Mouse (Mus musculus) limb, embryonic 12.5 days (tissue): ENCODE data around the gene Cadm1. TPM values are rescaled to one million over a fixed set of nuclear protein-coding genes. Genes with fewer than 3 reads are reported as not detected.

Experiments used
- ATAC-seq: fragments of 200-750 bp; cut with Nextera tagmentation; 2 replicates; pipeline ENCODE4 v1.8.0; 2017; ENCODE audit warnings: low read depth, moderate TSS enrichment; ENCODE audit not compliant: insufficient number of reproducible peaks, insufficient read depth, low FRiP score, low TSS enrichment
- H3K27ac ChIP-seq: fragments of 300-500 bp; sonication (generic); 2 replicates; pipeline ENCODE4 v1.5.1; 2016; ENCODE audit warnings: mild to moderate bottlenecking, moderate library complexity
- H3K27me3 ChIP-seq: fragments of 300-500 bp; sonication (generic); 2 replicates; pipeline ENCODE4 v1.6.1; 2016; ENCODE audit warnings: mild to moderate bottlenecking, moderate library complexity
- H3K36me3 ChIP-seq: fragments of 300-500 bp; sonication (generic); 2 replicates; pipeline ENCODE4 v1.6.1; 2016; ENCODE audit warnings: mild to moderate bottlenecking, moderate library complexity
- H3K4me1 ChIP-seq: fragments of 300-500 bp; sonication (generic); replicated peaks from 2 replicates; pipeline ENCODE4 v1.6.1; 2016
- H3K4me2 ChIP-seq: fragments of 300-500 bp; sonication (generic); 2 replicates; pipeline ENCODE4 v1.6.1; 2016; ENCODE audit warnings: mild to moderate bottlenecking, moderate library complexity
- H3K4me3 ChIP-seq: fragments of 300-500 bp; sonication (generic); replicated peaks from 2 replicates; pipeline ENCODE4 v1.5.1; 2016; ENCODE audit warnings: mild to moderate bottlenecking
- H3K9ac ChIP-seq: fragments of 300-500 bp; sonication (generic); replicated peaks from 2 replicates; pipeline ENCODE4 v1.6.1; 2016; ENCODE audit warnings: mild to moderate bottlenecking, moderate library complexity
- H3K9me3 ChIP-seq: fragments of 300-500 bp; sonication (generic); 2 replicates; pipeline ENCODE4 v1.6.1; 2016; ENCODE audit warnings: mild to moderate bottlenecking, moderate library complexity
- WGBS: fragments of 180-500 bp; shearing (Covaris S2); methylation state at CpG from one replicate; pipeline ENCODE4 v1.1.7; 2016; 5-methylcytosine and 5-hydroxymethylcytosine counted together
- polyA plus RNA-seq: library from polyadenylated mRNA; unstranded; fragments of >200 nt; fragmentation: Nextera tagmentation; extraction: Ambion mirVana; gene quantifications from 2 replicates; pipeline ENCODE4 v1.2.1, GENCODE M21; 2016

The Cadm1 gene
- polyA plus RNA-seq, 1 experiment from 2014 or later = 46.6 TPM

GRCm38 (mm10) chr9:47802527-47802926 lies 272.6 kb downstream of the Cadm1 start:
- H3K4me3 ChIP-seq = no peak overlapping the region
- no peaks in the 10 kb centered on the region for H3K9me3 ChIP-seq
- no peak overlapping the region for H3K9ac ChIP-seq
- WGBS = 85% methylated on average over 4 of the region's 4 CpGs
- H3K27me3 ChIP-seq = no peaks in the 10 kb centered on the region
- H3K27ac ChIP-seq = no peak overlapping the region
- H3K4me2 ChIP-seq = no peak overlapping the region
- H3K36me3 ChIP-seq = peaks cover 16% of the 10 kb centered on the region; the same call in 1 of the 2 replicates
- no peak for ATAC-seq
- H3K4me1 ChIP-seq = peaks cover 10% of the 10 kb centered on the region

- WGBS = 63% methylated on average over 13 of the region's 13 CpGs
- H3K27ac ChIP-seq = no peak overlapping the region
These were observed 273.6 kb downstream of the Cadm1 start for GRCm38 (mm10) chr9:47803531-47804105.

GRCm38 (mm10) chr9:47805658-47806057 lies 275.7 kb downstream of the Cadm1 start:
- H3K9ac ChIP-seq = no peak overlapping the region
- H3K4me3 ChIP-seq = no peak overlapping the region
- no peaks in the 10 kb centered on the region for H3K36me3 ChIP-seq
- H3K4me1 ChIP-seq = peaks cover 10% of the 10 kb centered on the region
- H3K27me3 ChIP-seq = no peaks in the 10 kb centered on the region
- H3K4me2 ChIP-seq = no peak overlapping the region
- WGBS = 82% methylated on average over 7 of the region's 7 CpGs
- ATAC-seq = no peak
- H3K9me3 ChIP-seq = no peaks in the 10 kb centered on the region
- H3K27ac ChIP-seq = no peak overlapping the region

More at GRCm38 (mm10) chr9:47803531-47804105, 273.6 kb downstream of the Cadm1 start:
- H3K4me1 ChIP-seq = peaks cover 10% of the 10 kb centered on the region
- no peak overlapping the region for H3K4me3 ChIP-seq
- ATAC-seq = no peak
- H3K9me3 ChIP-seq = no peaks in the 10 kb centered on the region
- H3K9ac ChIP-seq = no peak overlapping the region
- H3K27me3 ChIP-seq = no peaks in the 10 kb centered on the region
- H3K4me2 ChIP-seq = no peak overlapping the region
- peaks cover 15% of the 10 kb centered on the region; the same call in 1 of the 2 replicates for H3K36me3 ChIP-seq

GRCm38 (mm10) chr9:47825668-47826067 lies 295.7 kb downstream of the Cadm1 start:
- WGBS = 61% methylated on average over 4 of the region's 4 CpGs
- Histone ChIP-seq H3K4me1 (peaks cover 38% of the 10 kb centered on the region), H3K4me3 (no peak overlapping the region), H3K27ac (0 out of 2 replicates have a peak overlapping the region, but pooled peaks have one; percentile 47), H3K9me3 (no peaks in the 10 kb centered on the region), H3K4me2 (no peak overlapping the region), H3K36me3 (no peaks in the 10 kb centered on the region), H3K27me3 (no peaks in the 10 kb centered on the region), H3K9ac (no peak overlapping the region)
- no peak for ATAC-seq

DNA sequence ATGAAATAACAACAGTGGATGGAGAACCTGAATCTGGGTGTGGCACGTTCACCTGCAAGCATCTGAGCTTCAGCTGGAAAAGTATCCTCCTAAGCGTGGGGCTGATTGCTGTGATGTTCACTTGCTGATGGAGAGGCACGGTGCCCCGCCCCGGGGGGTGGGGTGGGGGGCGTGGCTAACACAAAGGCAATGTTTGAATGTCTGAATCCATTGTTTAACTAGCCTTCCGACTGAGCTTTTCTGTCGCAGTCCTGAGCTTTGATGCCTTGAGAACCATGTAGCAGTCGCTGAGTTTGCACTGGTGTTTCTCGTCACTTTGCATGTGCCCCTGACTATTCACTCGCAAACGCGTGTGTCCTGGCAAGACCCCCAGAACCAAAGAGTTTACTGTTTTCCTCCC lies 298.8 kb downstream of the Cadm1 start:
- H3K27ac ChIP-seq = no peak overlapping the region
- no peak overlapping the region for H3K4me3 ChIP-seq
- 22% methylated on average over 13 of the region's 13 CpGs for WGBS
- ATAC-seq = no peak
- H3K36me3 ChIP-seq = no peaks in the 10 kb centered on the region
- no peaks in the 10 kb centered on the region for H3K27me3 ChIP-seq
- peaks cover 38% of the 10 kb centered on the region for H3K4me1 ChIP-seq
- no peak overlapping the region for H3K9ac ChIP-seq
- no peaks in the 10 kb centered on the region for H3K9me3 ChIP-seq
- H3K4me2 ChIP-seq = peak overlapping the region; percentile 33

GRCm38 (mm10) chr9:47829204-47829603 lies 299.2 kb downstream of the Cadm1 start:
- no peak for ATAC-seq
- H3K4me1 ChIP-seq = peaks cover 38% of the 10 kb centered on the region
- no peaks in the 10 kb centered on the region for H3K9me3 ChIP-seq
- H3K4me3 ChIP-seq = no peak overlapping the region
- H3K27me3 ChIP-seq = no peaks in the 10 kb centered on the region
- H3K36me3 ChIP-seq = no peaks in the 10 kb centered on the region
- peak overlapping the region; percentile 33 for H3K4me2 ChIP-seq
- WGBS = 63% methylated on average over 10 of the region's 10 CpGs
- no peak overlapping the region for H3K27ac ChIP-seq
- no peak overlapping the region for H3K9ac ChIP-seq

- 71% methylated on average over 4 of the region's 4 CpGs for WGBS
- Histone ChIP-seq H3K9me3 (no peaks in the 10 kb centered on the region), H3K9ac (no peak overlapping the region), H3K27me3 (no peaks in the 10 kb centered on the region), H3K4me3 (no peak overlapping the region), H3K36me3 (no peaks in the 10 kb centered on the region), H3K4me1 (peaks cover 38% of the 10 kb centered on the region), H3K4me2 (no peak overlapping the region), H3K27ac (no peak overlapping the region)
- no peak for ATAC-seq
These were observed 299.9 kb downstream of the Cadm1 start for GRCm38 (mm10) chr9:47829846-47830245.

DNA sequence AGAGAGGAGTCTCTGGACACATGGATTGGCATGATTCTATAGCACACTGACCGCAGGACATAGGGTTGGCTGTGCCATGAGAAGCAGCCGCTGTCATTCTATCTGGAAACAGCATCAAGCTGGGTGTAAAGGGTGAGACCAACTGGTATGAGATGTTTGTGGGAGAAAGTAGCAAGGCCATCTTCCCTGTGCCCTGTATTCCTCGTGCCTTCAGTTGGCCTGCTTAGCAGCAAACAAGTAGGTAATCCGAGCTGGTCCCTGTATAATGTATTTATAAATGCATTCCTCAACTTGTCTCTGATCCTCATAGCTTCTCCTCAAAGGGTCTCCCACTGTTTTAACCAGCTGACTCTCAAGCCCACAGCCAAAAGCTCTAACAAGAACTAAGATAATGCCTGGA lies 301.4 kb downstream of the Cadm1 start:
- no peak overlapping the region for H3K4me3 ChIP-seq
- H3K9me3 ChIP-seq = no peaks in the 10 kb centered on the region
- H3K27me3 ChIP-seq = no peaks in the 10 kb centered on the region
- no peak overlapping the region for H3K4me2 ChIP-seq
- no peak for ATAC-seq
- peaks cover 28% of the 10 kb centered on the region for H3K4me1 ChIP-seq
- no peak overlapping the region for H3K9ac ChIP-seq
- no peaks in the 10 kb centered on the region for H3K36me3 ChIP-seq
- 69% methylated on average over 4 of the region's 4 CpGs for WGBS
- no peak overlapping the region for H3K27ac ChIP-seq

DNA sequence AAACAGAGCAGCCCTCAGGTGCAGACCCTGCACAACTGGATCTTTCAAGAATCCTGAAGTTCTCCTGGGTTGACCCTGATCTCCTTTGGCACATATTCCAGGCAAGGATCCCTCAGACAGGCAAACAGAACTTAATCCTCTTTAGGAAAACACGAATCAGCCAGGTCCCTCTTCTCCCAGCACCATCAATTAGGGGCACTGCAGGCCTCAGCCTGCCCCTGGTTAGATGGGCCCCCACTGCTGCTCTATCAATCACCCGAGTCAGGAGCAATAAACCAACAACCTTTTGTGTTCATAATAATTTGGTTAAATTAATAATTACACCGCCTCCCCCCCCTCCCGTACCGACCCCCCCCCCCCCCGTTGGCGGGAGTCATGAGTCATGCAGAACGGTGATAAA lies 308.2 kb downstream of the Cadm1 start:
- H3K36me3 ChIP-seq = no peaks in the 10 kb centered on the region
- no peak overlapping the region for H3K4me3 ChIP-seq
- H3K4me1 ChIP-seq = peaks cover 20% of the 10 kb centered on the region
- WGBS = 4% methylated on average over 8 of the region's 8 CpGs
- no peaks in the 10 kb centered on the region for H3K9me3 ChIP-seq
- H3K27ac ChIP-seq = no peak overlapping the region
- no peak overlapping the region for H3K4me2 ChIP-seq
- no peak for ATAC-seq
- H3K27me3 ChIP-seq = peaks cover 17% of the 10 kb centered on the region
- no peak overlapping the region for H3K9ac ChIP-seq

- ATAC-seq = no peak
- peaks cover 21% of the 10 kb centered on the region for H3K27me3 ChIP-seq
- H3K4me1 ChIP-seq = peaks cover 20% of the 10 kb centered on the region
- no peaks in the 10 kb centered on the region for H3K36me3 ChIP-seq
- H3K4me2 ChIP-seq = peak overlapping the region; percentile 4; the same call in 1 of the 2 replicates
- no peak overlapping the region for H3K4me3 ChIP-seq
- no peaks in the 10 kb centered on the region for H3K9me3 ChIP-seq
- H3K27ac ChIP-seq = no peak overlapping the region
- WGBS = 12% methylated on average over 15 of the region's 15 CpGs
- 0 out of 2 replicates have a peak overlapping the region, but pooled peaks have one; percentile 6 for H3K9ac ChIP-seq
These were observed 309.1 kb downstream of the Cadm1 start for GRCm38 (mm10) chr9:47838890-47839691.

GRCm38 (mm10) chr9:47839692-47840025 lies 309.7 kb downstream of the Cadm1 start:
- H3K27ac ChIP-seq = no peak overlapping the region
- 62% methylated on average over 10 of the region's 10 CpGs for WGBS
- H3K36me3 ChIP-seq = no peaks in the 10 kb centered on the region

More at GRCm38 (mm10) chr9:47839692-47840025, 309.7 kb downstream of the Cadm1 start:
- no peak for ATAC-seq
- H3K4me2 ChIP-seq = no peak overlapping the region
- H3K9me3 ChIP-seq = no peaks in the 10 kb centered on the region
- peaks cover 20% of the 10 kb centered on the region for H3K4me1 ChIP-seq
- H3K27me3 ChIP-seq = peaks cover 21% of the 10 kb centered on the region
- 0 out of 2 replicates have a peak overlapping the region, but pooled peaks have one; percentile 6 for H3K9ac ChIP-seq
- no peak overlapping the region for H3K4me3 ChIP-seq
